Mouse (Mus musculus) kidney, embryonic 16.5 days (tissue): ENCODE results near the gene Rpp40. TPM values are rescaled to one million over a fixed set of nuclear protein-coding genes. Genes with fewer than 3 reads are reported as not detected.

Experiments
- ATAC-seq: fragments of 200-750 bp; cut with Nextera tagmentation; 2 replicates; pipeline ENCODE4 v1.8.0; 2017; ENCODE audit warnings: moderate TSS enrichment; ENCODE audit not compliant: low FRiP score, low TSS enrichment
- H3K27ac ChIP-seq: fragments of 300-500 bp; sonication (generic); 2 replicates; pipeline ENCODE4 v1.5.1; 2014; ENCODE audit warnings: low read length
- H3K27me3 ChIP-seq: fragments of 300-500 bp; sonication (generic); 2 replicates; pipeline ENCODE4 v1.6.1; 2014; ENCODE audit warnings: low read length, control low read depth, mixed read lengths; ENCODE audit not compliant: insufficient read depth
- H3K36me3 ChIP-seq: fragments of 300-500 bp; sonication (generic); 2 replicates; pipeline ENCODE4 v1.6.1; 2014; ENCODE audit warnings: low read length, control low read depth, mixed read lengths; ENCODE audit not compliant: insufficient read depth
- H3K4me1 ChIP-seq: fragments of 300-500 bp; sonication (generic); 2 replicates; pipeline ENCODE4 v1.6.1; 2014; ENCODE audit warnings: low read length, control low read depth, mixed read lengths; ENCODE audit not compliant: insufficient read depth
- H3K4me2 ChIP-seq: fragments of 300-500 bp; sonication (generic); replicated peaks from 2 replicates; pipeline ENCODE4 v1.6.1; 2014; ENCODE audit warnings: low read depth, low read length
- H3K4me3 ChIP-seq: fragments of 300-500 bp; sonication (generic); 2 replicates; pipeline ENCODE4 v1.5.1; 2014; ENCODE audit warnings: mild to moderate bottlenecking, low read length
- H3K9ac ChIP-seq: fragments of 300-500 bp; sonication (generic); replicated peaks from 2 replicates; pipeline ENCODE4 v1.6.1; 2014; ENCODE audit warnings: low read length
- H3K9me3 ChIP-seq: fragments of 300-500 bp; sonication (generic); 2 replicates; pipeline ENCODE4 v1.6.1; 2016; ENCODE audit warnings: low read length, control low read depth
- WGBS: fragments of 180-500 bp; shearing (Covaris S2); extraction: QIAGEN DNeasy Blood & Tissue Kit; methylation state at CpG from one replicate; pipeline ENCODE4 v1.1.7; 2014; 5-methylcytosine and 5-hydroxymethylcytosine counted together
- polyA plus RNA-seq: library from polyadenylated mRNA; unstranded; fragments of >200 nt; fragmentation: Nextera tagmentation; extraction: Ambion mirVana; gene quantifications from 2 replicates; pipeline ENCODE4 v1.2.1, GENCODE M21; 2015

The Rpp40 gene
- 14.3 and 16.1 TPM in 2 replicates for polyA plus RNA-seq

DNA sequence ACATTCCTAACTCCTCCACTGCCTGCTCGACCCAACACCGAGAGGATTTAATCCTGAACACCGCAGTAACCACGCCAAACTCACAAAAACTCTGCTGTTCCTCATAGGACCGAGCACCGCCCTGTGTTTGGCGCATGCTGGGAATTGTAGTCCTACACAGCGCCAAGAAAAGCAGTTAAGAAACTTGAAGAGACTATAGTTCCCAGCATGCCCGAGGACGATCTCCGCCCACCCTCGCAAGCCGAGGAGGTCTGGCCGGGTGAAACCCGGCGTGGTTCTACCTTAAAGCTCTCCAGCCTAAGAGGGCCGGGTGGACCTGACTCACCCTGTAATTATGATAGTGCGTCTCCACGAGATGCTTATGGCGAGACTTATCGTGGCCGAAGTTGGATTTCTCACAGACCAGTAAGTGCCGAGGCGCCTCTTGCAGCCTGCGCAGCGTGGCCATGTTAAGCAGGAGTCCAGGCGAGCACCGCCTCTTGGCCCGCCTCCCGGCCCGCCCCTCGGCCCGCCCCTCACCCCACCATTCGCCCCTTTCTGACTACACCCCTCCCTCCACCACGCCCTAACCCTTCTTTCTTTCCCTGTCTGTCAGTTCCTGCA is at the start of gene Rpp40:
Gene Rpp40 (minus strand): TSS at position 481 of the 603 bp plus-strand sequence.
- no peak within 1 kb of the TSS for H3K27ac ChIP-seq
- ATAC-seq = peak; percentile 100
- peak within 1 kb of the TSS; percentile 86 for H3K4me2 ChIP-seq
- under 1% methylated on average over 35 of the region's 35 CpGs for WGBS
- H3K4me3 ChIP-seq = peak within 1 kb of the TSS; percentile 78
- H3K4me1 ChIP-seq = 0 out of 2 replicates have a peak, but pooled peaks cover 2% of the 10 kb centered on the region
- H3K36me3 ChIP-seq = no peaks in the 10 kb centered on the region
- H3K27me3 ChIP-seq = no peaks in the 10 kb centered on the region
- peak within 1 kb of the TSS; percentile 69 for H3K9ac ChIP-seq
- no peaks in the 10 kb centered on the region for H3K9me3 ChIP-seq

DNA sequence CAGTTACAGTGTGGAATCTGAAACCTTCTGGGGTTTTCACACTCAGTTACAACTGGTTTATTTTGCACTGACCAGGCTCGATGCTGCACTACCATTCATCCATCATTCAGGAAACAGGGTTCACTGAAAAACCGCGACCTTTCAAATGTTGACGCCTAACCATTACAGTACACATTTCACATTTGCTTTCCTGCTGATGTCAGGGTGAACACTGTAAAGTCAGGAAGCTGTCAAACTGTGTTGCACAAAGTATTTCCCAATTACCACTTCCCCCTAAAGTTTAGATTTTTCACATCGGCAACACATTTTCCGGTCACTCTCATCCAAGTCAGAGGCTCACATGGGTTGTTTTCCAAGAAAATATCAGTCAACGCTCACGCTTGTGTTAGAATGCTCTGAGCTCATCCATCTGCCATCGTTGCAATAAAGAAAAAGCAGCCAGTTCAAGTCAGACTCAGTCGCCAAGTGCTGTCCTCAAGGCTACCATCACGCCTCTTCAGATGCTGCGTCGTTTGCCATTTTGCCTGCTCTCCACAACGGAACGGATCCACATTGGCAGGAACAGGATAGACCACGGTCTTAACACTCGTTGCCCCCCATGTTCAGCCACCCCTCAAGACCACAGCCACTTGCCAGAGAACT is 43.8 kb upstream of the Rpp40 start:
- no peaks in the 10 kb centered on the region for H3K36me3 ChIP-seq
- no peak overlapping the region for H3K9ac ChIP-seq
- H3K4me3 ChIP-seq = no peak overlapping the region
- H3K4me1 ChIP-seq = peaks cover 10% of the 10 kb centered on the region; the same call in 1 of the 2 replicates
- no peak overlapping the region for H3K27ac ChIP-seq
- no peaks in the 10 kb centered on the region for H3K27me3 ChIP-seq
- H3K4me2 ChIP-seq = no peak overlapping the region
- no peaks in the 10 kb centered on the region for H3K9me3 ChIP-seq
- peak; percentile 27; the same call in 1 of the 2 replicates for ATAC-seq
- 60% methylated on average over 17 of the region's 17 CpGs for WGBS

DNA sequence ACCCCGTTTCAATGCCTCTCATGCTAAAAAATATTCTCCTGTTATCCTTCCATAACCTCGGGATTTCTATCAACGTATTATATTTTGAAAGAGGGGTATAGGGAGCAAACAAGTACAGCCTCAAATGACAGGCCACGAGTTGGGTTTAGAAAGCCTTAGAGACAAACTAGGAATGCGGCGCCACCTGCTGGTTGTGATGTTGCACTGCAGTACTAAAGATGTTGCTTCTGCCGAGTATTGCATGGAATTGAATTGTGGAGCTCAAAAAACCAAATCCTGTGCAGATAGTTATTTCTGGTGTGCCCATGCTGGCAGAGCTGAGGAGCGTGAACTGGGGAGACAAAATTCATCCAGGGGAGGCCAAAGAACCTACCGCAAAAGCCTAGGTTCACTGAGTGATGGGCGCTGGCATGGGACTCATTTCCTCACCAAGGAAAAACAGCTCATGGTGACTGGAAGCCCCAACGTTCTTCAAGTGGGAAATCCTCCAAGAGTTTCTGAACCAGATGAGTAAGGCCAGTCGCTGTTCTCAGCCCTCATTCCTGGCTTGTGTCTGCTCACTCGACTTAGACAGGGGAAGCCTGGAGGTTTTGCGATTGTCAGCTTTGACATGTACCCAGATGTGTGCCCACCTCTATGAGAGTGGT is 41.3 kb upstream of the Rpp40 start:
- Histone ChIP-seq H3K27ac (no peak overlapping the region), H3K4me2 (no peak overlapping the region), H3K4me3 (no peak overlapping the region), H3K9ac (no peak overlapping the region), H3K4me1 (peaks cover 10% of the 10 kb centered on the region; the same call in 1 of the 2 replicates), H3K27me3 (no peaks in the 10 kb centered on the region), H3K36me3 (no peaks in the 10 kb centered on the region), H3K9me3 (no peaks in the 10 kb centered on the region)
- no peak for ATAC-seq
- whole genome bisulfite sequencing = 21% methylated on average over 14 of the region's 14 CpGs

DNA sequence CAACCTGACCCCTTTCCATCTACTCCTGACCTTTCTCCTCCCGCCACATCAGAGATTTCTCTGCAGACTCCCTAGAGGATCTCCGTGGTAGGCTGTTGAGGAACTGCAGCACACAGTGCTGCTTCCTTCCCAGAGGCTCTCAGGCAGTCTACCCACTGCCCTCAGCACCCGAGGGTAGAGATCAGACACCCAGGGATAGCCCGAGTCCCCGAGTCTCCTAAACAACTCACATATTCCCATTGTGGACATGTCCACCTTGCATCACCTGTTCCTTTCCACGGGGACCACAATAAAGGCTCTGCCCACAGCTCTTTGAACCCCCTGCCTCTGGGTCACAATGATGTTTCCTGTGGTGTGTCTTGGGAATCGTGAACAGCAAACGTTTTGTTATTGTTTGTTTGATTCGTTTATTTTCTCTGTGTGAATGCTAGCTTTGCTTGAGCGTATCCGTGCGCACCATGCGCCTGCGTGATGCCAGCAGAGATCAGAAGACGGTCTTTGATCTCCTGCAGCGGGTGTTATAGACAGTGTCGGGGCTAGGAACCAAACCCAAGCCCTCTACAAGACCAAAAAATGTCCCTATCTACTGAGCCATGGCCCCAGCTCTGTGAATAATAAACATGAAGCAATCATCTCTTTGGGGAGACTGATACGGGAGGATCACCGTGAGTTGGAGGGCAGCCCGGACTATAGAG is 40.6 kb upstream of the Rpp40 start:
- WGBS = 75% methylated on average over 20 of the region's 20 CpGs
- Histone ChIP-seq H3K4me1 (peaks cover 10% of the 10 kb centered on the region; the same call in 1 of the 2 replicates), H3K9ac (no peak overlapping the region), H3K36me3 (no peaks in the 10 kb centered on the region), H3K27ac (no peak overlapping the region), H3K27me3 (no peaks in the 10 kb centered on the region), H3K4me2 (no peak overlapping the region), H3K9me3 (no peaks in the 10 kb centered on the region), H3K4me3 (no peak overlapping the region)
- no peak for ATAC-seq

DNA sequence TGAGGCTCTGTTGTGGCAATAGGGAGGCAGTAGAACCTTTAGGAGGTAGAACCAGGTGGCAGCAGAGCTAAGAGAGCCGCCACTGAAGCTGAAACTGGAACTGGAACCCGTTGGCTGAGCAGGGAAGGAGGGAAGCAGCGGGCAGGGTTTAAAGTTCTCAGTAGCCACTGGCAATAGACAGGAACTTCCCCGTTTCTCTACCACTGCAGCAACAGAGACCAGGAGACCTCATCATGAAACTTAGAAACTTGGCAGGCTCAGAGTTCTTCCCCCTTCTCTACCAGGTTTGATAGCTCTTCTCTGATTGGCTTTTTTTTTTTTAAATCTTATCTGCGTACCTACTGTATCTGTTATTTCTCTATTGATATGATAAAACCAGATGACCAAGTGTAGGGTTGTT is 34.8 kb upstream of the Rpp40 start:
- Histone ChIP-seq H3K9me3 (no peaks in the 10 kb centered on the region), H3K4me2 (no peak overlapping the region), H3K27me3 (no peaks in the 10 kb centered on the region), H3K9ac (no peak overlapping the region), H3K27ac (no peak overlapping the region), H3K36me3 (no peaks in the 10 kb centered on the region), H3K4me1 (no peaks in the 10 kb centered on the region), H3K4me3 (no peak overlapping the region)
- ATAC-seq = no peak
- WGBS = 77% methylated on average over 5 of the region's 5 CpGs

DNA sequence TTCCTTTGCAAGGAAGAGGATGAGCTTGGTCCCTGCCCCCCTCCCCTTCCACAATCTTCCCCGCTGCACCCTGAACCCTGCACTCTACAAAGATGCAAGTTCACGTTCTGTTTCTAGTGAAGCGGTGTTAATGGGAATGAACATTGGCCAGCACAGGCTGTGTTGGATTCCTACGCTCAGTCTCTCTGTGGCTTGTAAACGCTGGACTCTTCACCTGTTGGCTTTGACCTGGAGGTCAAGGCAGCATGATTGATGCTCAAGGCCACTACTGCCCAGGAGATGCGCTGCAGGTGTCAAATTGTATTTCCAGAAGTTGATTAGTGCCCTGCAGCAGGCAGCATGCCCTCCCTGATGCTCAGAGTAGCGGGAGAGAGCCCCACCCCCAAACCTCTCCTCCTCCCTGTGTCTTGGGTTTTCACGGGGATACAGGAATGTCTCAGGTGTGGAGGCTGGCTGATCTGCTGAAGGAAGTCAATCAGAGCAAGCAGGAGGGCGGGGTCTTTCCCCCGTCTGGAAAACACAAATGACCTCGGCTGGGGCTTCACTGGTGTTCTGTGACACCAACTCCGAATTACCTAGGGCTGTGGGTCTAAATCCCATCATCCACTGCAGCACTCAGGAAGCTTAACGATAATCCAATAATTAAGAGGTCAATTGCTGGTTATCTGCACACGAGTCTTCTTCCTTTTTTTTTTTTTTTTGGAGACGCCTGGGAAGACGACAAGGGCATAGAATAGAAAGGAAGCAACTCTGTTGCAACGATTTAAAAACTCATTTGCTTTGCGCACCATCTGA is 33.9 kb upstream of the Rpp40 start:
- H3K27me3 ChIP-seq = no peaks in the 10 kb centered on the region
- H3K4me1 ChIP-seq = no peaks in the 10 kb centered on the region
- no peak for ATAC-seq
- 61% methylated on average over 18 of the region's 18 CpGs for WGBS
- H3K9me3 ChIP-seq = peaks cover 1% of the 10 kb centered on the region
- no peak overlapping the region for H3K27ac ChIP-seq
- H3K4me3 ChIP-seq = no peak overlapping the region
- no peak overlapping the region for H3K9ac ChIP-seq
- H3K4me2 ChIP-seq = no peak overlapping the region
- no peaks in the 10 kb centered on the region for H3K36me3 ChIP-seq

DNA sequence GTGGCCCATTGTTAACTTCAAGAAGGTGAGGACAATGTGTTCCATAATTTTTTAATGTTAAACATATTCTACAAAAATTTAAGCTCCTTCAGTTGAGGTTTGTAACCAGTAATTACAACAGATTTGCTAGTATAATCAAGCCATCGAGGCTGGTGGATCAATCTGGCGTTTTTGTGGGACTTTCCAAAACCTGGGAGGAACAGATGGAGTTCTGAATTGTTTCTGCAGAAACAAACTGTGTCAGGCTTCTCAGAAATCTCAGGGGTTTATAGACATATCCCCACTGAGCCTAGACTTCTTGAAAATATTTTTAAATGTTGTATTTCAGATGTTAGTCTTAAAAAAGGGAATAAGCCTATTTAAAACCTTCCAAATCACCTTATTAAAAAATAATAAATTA is 31.8 kb upstream of the Rpp40 start:
- Histone ChIP-seq H3K27me3 (no peaks in the 10 kb centered on the region), H3K9me3 (peaks cover 5% of the 10 kb centered on the region), H3K4me2 (no peak overlapping the region), H3K4me3 (no peak overlapping the region), H3K27ac (no peak overlapping the region), H3K9ac (no peak overlapping the region), H3K4me1 (no peaks in the 10 kb centered on the region), H3K36me3 (no peaks in the 10 kb centered on the region)
- WGBS = 83% methylated on average over 2 of the region's 2 CpGs
- ATAC-seq = no peak

DNA sequence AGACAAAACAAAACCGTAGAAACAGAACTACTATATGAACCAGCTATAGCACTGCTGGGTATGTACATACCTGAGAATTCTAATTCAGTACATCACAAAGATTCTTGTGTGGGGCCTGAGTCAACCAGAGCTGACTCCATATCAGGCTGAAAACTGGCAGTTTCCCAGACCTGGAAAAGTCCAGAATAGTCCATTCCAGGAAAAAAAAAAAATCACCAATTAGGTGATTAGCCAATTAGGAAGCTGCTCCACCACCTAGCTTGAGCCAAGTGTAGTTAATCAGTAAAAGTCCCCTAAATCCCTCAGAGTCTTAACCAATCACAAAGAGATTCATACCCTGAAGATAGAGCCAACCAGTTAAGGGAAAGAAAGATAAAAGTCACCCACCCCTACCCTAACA is 5.3 kb upstream of the Rpp40 start:
- no peaks in the 10 kb centered on the region for H3K27me3 ChIP-seq
- no peak for ATAC-seq
- WGBS = 86% methylated on average over 1 of the region's 1 CpGs
- no peak overlapping the region for H3K27ac ChIP-seq
- no peak overlapping the region for H3K4me2 ChIP-seq
- H3K4me1 ChIP-seq = no peaks in the 10 kb centered on the region
- 0 out of 2 replicates have a peak, but pooled peaks cover 4% of the 10 kb centered on the region for H3K9me3 ChIP-seq
- H3K36me3 ChIP-seq = no peaks in the 10 kb centered on the region
- no peak overlapping the region for H3K4me3 ChIP-seq
- H3K9ac ChIP-seq = no peak overlapping the region

DNA sequence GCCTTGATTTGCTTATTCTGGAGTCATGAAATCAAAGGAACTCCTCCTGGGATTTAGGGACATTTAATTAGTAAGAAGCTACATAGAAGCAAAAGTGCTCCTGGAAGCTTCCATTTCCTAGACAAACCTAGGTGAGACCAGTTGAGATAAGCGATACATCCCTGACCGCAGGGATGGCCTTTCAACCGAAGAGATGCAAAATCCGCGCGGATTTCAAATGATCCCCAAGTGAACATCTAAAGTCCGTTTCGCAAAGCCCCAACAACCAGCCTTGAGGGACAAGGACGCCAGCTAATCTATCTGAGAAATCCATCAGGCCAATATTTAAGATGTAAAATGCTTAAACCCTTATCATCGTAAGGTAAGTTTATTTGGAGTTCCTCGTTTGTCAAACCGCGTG is 781 bp downstream of the Rpp40 start:
- under 1% methylated on average over 13 of the region's 13 CpGs for WGBS
- H3K27me3 ChIP-seq = no peaks in the 10 kb centered on the region
- no peaks in the 10 kb centered on the region for H3K9me3 ChIP-seq
- H3K4me2 ChIP-seq = peak overlapping the region; percentile 86
- no peaks in the 10 kb centered on the region for H3K36me3 ChIP-seq
- H3K4me1 ChIP-seq = 0 out of 2 replicates have a peak, but pooled peaks cover 2% of the 10 kb centered on the region
- H3K27ac ChIP-seq = no peak overlapping the region
- no peak for ATAC-seq
- H3K9ac ChIP-seq = peak overlapping the region; percentile 69
- peak overlapping the region; percentile 78 for H3K4me3 ChIP-seq
